Mouse (Mus musculus) embryonic facial prominence, embryonic 10.5 days (tissue): ENCODE measurements around the gene Scn4a. TPM values are rescaled to one million over a fixed set of nuclear protein-coding genes. Genes with fewer than 3 reads are reported as not detected.

Experiments used
- DNase-seq: peaks from one replicate; pipeline ENCODE4 v3.0.0-alpha.2; 2017; ENCODE audit warnings: low spot score
- H3K27ac ChIP-seq: fragments of 300-500 bp; sonication (generic); replicated peaks from 2 replicates; pipeline ENCODE4 v1.5.1; 2016; ENCODE audit warnings: mild to moderate bottlenecking
- H3K27me3 ChIP-seq: fragments of 300-500 bp; sonication (generic); replicated peaks from 2 replicates; pipeline ENCODE4 v1.6.1; 2016; ENCODE audit warnings: low read depth, mild to moderate bottlenecking; ENCODE audit not compliant: poor library complexity, severe bottlenecking
- H3K36me3 ChIP-seq: fragments of 300-500 bp; sonication (generic); replicated peaks from 2 replicates; pipeline ENCODE4 v1.6.1; 2016; ENCODE audit warnings: mild to moderate bottlenecking, moderate library complexity
- H3K4me1 ChIP-seq: fragments of 300-500 bp; sonication (generic); 2 replicates; pipeline ENCODE4 v1.6.1; 2016
- H3K4me3 ChIP-seq: fragments of 300-500 bp; sonication (generic); 2 replicates; pipeline ENCODE4 v1.5.1; 2016; ENCODE audit warnings: mild to moderate bottlenecking, moderate library complexity
- H3K9me3 ChIP-seq: fragments of 300-500 bp; sonication (generic); 2 replicates; pipeline ENCODE4 v1.6.1; 2016; ENCODE audit warnings: mild to moderate bottlenecking
- WGBS: fragments of 180-500 bp; shearing (Covaris S2); methylation state at CpG from one replicate; pipeline ENCODE4 v1.1.7; 2016; 5-methylcytosine and 5-hydroxymethylcytosine counted together
- polyA plus RNA-seq: library from polyadenylated mRNA; unstranded; fragments of >200 nt; fragmentation: Nextera tagmentation; extraction: Ambion mirVana; gene quantifications from 2 replicates; pipeline ENCODE4 v1.2.1, GENCODE M21; 2016

The Scn4a gene
- polyA plus RNA-seq, 1 experiment from 2014 or later = 0.04 TPM

- DNase-seq = no peak
- Histone ChIP-seq H3K27ac (0 out of 2 replicates have a peak overlapping the region, but pooled peaks have one; percentile 25), H3K9me3 (no peaks in the 10 kb centered on the region), H3K27me3 (no peaks in the 10 kb centered on the region), H3K4me3 (no peak overlapping the region), H3K36me3 (no peaks in the 10 kb centered on the region), H3K4me1 (peaks cover 8% of the 10 kb centered on the region)
- WGBS = 77% methylated on average over 6 of the region's 6 CpGs
Observed at GRCm38 (mm10) chr11:106383051-106383790, 30.1 kb upstream of the Scn4a start.

- WGBS = 68% methylated on average over 5 of the region's 5 CpGs
- peak overlapping the region; percentile 33; the same call in 1 of the 2 replicates for H3K4me3 ChIP-seq
- H3K4me1 ChIP-seq = peaks cover 8% of the 10 kb centered on the region
Observed at GRCm38 (mm10) chr11:106382424-106382823, 29.3 kb upstream of the Scn4a start.

DNA sequence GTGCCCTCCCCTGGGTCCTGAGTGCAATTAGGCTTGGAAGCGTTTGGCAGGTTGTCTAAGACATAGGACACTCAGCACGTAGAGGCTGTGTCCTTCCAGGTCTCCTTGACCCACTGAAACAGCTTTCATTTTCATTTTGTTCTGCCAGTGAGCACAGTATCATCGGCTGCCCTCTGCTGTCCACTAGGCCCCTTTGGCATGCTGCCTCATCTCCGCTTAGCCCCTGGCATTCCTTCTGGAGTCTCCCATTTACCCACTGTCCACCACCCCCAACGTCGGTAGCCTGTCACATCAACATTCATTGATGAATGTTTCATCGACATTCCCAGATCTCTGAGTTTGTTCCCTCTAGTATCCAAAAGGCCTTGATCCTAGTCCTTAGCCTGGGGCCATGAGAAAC is 28.8 kb upstream of the Scn4a start:
- DNase-seq = no peak
- no peaks in the 10 kb centered on the region for H3K27me3 ChIP-seq
- peaks cover 8% of the 10 kb centered on the region for H3K4me1 ChIP-seq
- peak overlapping the region; percentile 48 for H3K27ac ChIP-seq
- H3K36me3 ChIP-seq = no peaks in the 10 kb centered on the region
- H3K9me3 ChIP-seq = no peaks in the 10 kb centered on the region
- H3K4me3 ChIP-seq = peak overlapping the region; percentile 33
- 86% methylated on average over 7 of the region's 7 CpGs for WGBS

More at GRCm38 (mm10) chr11:106382424-106382823, 29.3 kb upstream of the Scn4a start:
- no peak for DNase-seq
- Histone ChIP-seq H3K9me3 (no peaks in the 10 kb centered on the region), H3K27me3 (no peaks in the 10 kb centered on the region), H3K27ac (peak overlapping the region; percentile 48), H3K36me3 (no peaks in the 10 kb centered on the region)

DNA sequence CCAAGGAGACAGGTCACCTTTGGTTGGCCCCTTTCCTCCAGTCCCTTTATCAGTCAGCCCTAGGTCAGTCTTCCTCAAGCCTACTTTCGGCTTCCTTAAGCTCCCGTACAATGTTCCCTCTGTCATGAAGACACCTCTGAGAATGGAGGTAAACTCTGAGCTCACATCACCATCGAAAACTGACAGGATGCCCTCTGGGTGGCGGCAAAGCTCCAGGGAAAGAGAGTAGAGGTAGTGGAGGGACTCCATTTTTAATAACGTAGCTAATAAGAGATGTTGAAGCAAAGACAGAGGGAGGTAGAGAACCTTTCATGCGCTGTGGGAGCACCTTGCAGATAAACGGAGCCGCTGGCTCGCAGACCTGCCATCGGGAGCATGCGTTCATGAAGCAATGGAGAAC is 27.9 kb upstream of the Scn4a start:
- Histone ChIP-seq H3K27ac (no peak overlapping the region), H3K9me3 (no peaks in the 10 kb centered on the region), H3K4me3 (no peak overlapping the region), H3K36me3 (no peaks in the 10 kb centered on the region), H3K27me3 (no peaks in the 10 kb centered on the region), H3K4me1 (peaks cover 8% of the 10 kb centered on the region)
- WGBS = 82% methylated on average over 11 of the region's 11 CpGs
- DNase-seq = no peak

DNA sequence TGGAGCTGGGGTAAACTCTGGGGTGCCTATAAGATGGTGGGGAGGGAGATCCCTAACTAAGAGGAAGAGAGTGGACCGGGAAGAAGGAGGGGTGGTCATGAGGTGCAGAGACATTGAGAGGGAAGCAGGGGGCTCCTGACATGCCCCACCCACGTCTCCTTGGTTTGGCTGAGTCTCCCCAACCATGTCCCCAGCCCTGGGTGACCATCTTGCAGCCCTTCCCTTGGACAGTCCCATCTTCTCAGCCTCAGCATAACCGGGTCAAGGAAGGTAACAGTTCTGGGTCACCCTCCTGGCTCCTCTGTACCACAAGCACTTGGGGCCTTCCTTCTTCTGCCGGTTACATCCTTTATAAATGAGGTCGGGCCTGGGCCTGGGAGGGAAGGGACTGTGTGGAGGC is 21.9 kb upstream of the Scn4a start:
- Histone ChIP-seq H3K4me3 (no peak overlapping the region), H3K27me3 (no peaks in the 10 kb centered on the region), H3K36me3 (no peaks in the 10 kb centered on the region), H3K9me3 (no peaks in the 10 kb centered on the region), H3K4me1 (peaks cover 19% of the 10 kb centered on the region), H3K27ac (peak overlapping the region; percentile 48; the same call in 1 of the 2 replicates)
- WGBS = 87% methylated on average over 5 of the region's 5 CpGs
- no peak for DNase-seq

GRCm38 (mm10) chr11:106374559-106374958 is 21.5 kb upstream of the Scn4a start:
- Histone ChIP-seq H3K9me3 (no peaks in the 10 kb centered on the region), H3K36me3 (no peaks in the 10 kb centered on the region), H3K4me3 (no peak overlapping the region), H3K27me3 (no peaks in the 10 kb centered on the region), H3K4me1 (peaks cover 19% of the 10 kb centered on the region), H3K27ac (peak overlapping the region; percentile 48; the same call in 1 of the 2 replicates)
- WGBS = 51% methylated on average over 9 of the region's 9 CpGs
- no peak for DNase-seq

DNA sequence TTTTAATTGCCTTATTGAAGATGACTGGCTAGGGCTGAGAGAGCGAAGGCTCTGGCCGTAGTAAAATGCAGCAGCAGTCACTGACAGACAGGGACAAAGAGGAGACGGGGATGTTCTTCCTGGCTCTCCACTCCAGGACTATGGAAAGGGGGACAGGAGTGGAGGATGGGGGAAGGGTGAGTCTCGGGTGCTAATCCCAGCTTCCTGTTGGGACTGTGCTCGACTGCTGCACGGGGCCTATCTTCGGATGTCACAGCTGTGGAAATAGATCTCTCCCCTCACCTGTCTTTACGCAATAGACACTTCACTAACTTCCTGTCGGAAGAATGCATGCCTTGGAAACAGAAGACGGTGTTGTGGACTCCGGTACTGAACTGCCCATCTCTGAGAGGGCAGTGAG is 20.9 kb upstream of the Scn4a start:
- peak overlapping the region; percentile 48 for H3K27ac ChIP-seq
- H3K9me3 ChIP-seq = no peaks in the 10 kb centered on the region

GRCm38 (mm10) chr11:106366316-106366715 is 13.2 kb upstream of the Scn4a start:
- Histone ChIP-seq H3K9me3 (no peaks in the 10 kb centered on the region; the same call in 1 of the 2 replicates), H3K27me3 (peaks cover 14% of the 10 kb centered on the region; the same call in 1 of the 2 replicates), H3K4me3 (no peak overlapping the region), H3K27ac (no peak overlapping the region), H3K4me1 (peaks cover 23% of the 10 kb centered on the region), H3K36me3 (no peaks in the 10 kb centered on the region)
- peak; percentile 80 for DNase-seq
- WGBS = 6% methylated on average over 3 of the region's 3 CpGs

More for the DNA sequence above, 20.9 kb upstream of the Scn4a start:
- Histone ChIP-seq H3K27me3 (no peaks in the 10 kb centered on the region), H3K4me1 (peaks cover 19% of the 10 kb centered on the region), H3K36me3 (no peaks in the 10 kb centered on the region), H3K4me3 (no peak overlapping the region)
- no peak for DNase-seq
- WGBS = 45% methylated on average over 11 of the region's 11 CpGs

GRCm38 (mm10) chr11:106365366-106365765 is 12.3 kb upstream of the Scn4a start, which contains the start of gene Prr29:
TSS of gene Prr29 (plus strand) at chr11:106365472.
- peaks cover 14% of the 10 kb centered on the region; the same call in 1 of the 2 replicates for H3K27me3 ChIP-seq
- DNase-seq = no peak
- peak within 1 kb of the TSS; percentile 13; the same call in 1 of the 2 replicates for H3K4me3 ChIP-seq
- H3K36me3 ChIP-seq = no peaks in the 10 kb centered on the region
- peaks cover 23% of the 10 kb centered on the region for H3K4me1 ChIP-seq
- no peaks in the 10 kb centered on the region; the same call in 1 of the 2 replicates for H3K9me3 ChIP-seq
- H3K27ac ChIP-seq = peak within 1 kb of the TSS; percentile 63
- 47% methylated on average over 10 of the region's 10 CpGs for WGBS

DNA sequence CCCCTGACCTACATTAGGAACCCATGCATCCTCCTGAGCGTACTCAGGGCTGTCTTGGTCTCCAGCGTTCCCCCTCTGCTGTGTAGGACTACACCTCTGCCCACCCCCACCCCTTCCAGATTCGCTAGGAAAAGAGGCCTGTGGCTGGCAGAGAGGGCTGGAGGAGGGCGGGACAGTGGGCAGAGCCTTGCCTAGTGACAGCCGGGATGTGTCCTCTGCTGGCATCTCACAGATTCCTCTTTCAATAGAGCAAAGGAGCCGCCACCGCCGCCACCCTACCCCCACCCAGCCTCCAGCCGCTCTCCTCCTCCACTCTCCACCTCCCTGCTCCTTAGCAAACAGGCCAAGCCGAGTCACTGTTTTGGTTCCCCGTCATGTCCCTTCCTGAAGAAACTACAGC is 11.6 kb upstream of the Scn4a start:
- Histone ChIP-seq H3K4me3 (peak overlapping the region; percentile 13; the same call in 1 of the 2 replicates), H3K27me3 (peaks cover 14% of the 10 kb centered on the region; the same call in 1 of the 2 replicates), H3K27ac (peak overlapping the region; percentile 63), H3K9me3 (no peaks in the 10 kb centered on the region; the same call in 1 of the 2 replicates), H3K4me1 (peaks cover 23% of the 10 kb centered on the region), H3K36me3 (no peaks in the 10 kb centered on the region)
- DNase-seq = no peak
- WGBS = 9% methylated on average over 11 of the region's 11 CpGs

DNA sequence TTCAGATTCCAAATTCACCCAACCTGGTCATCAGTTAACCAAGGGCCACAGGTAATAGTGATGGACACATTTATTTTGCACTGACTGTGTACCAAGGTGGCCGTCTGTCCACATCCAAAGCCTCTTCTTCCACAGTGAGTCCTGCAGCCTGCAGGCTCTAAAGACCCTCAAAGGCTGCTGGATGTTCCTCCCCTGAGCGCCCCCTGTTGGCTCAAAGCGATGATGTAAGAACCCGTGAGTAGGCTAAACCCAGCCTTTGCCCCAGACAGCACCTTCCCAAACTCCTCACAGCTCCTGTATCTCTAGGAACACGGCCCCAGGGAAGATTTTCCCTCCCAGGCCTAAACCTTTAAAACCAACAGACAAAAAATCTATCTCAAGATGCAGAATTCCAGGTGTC is 6.3 kb upstream of the Scn4a start:
- Histone ChIP-seq H3K4me3 (no peak overlapping the region), H3K36me3 (no peaks in the 10 kb centered on the region), H3K4me1 (peaks cover 6% of the 10 kb centered on the region), H3K27me3 (0 out of 2 replicates have a peak, but pooled peaks cover 4% of the 10 kb centered on the region), H3K9me3 (no peaks in the 10 kb centered on the region), H3K27ac (no peak overlapping the region)
- 18% methylated on average over 5 of the region's 5 CpGs for WGBS
- peak; percentile 56 for DNase-seq

DNA sequence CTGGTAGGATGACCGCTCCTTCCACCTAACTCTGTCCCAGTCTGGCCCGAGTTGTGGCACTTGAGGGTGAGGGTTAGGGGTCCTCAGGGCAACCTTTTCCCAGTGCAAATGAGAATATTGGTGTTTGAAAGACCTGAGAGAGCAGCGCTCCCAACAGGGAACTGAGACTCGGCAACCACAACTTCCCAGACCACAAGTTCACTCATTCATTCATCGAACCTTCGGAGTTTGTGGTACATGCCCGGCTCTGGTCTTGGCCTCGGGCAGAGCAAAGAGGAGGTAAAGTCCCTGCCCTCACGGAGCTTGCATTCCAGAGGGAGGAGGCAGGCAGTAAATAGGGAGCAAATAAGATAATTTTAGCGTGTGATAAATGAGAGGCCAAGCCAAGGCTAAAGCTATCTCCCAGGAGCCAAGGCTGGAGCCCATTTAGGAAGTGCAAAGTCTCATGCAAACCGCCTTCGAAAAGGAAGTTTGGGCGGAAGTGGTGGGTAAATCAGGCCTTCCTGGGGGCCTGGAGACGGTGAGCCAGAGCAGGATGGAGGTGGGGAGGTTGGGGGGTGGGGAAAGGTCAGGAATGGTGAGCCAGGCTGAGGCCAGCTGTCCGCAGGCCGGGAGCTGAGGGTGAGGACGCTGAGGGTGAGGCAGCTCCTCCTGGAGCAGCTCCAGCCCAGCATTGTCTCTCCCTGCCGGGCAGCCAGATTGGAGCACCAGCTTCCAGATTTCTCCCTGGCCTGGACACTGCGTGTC is 2.5 kb upstream of the Scn4a start:
- DNase-seq = no peak
- no peaks in the 10 kb centered on the region for H3K36me3 ChIP-seq
- no peak overlapping the region for H3K4me3 ChIP-seq
- WGBS = 68% methylated on average over 19 of the region's 19 CpGs
- H3K9me3 ChIP-seq = no peaks in the 10 kb centered on the region
- no peak overlapping the region for H3K27ac ChIP-seq
- peaks cover 14% of the 10 kb centered on the region for H3K4me1 ChIP-seq
- H3K27me3 ChIP-seq = no peaks in the 10 kb centered on the region
